In genomic region chr1:138123866-138124265, GRCm38 (mm10) we compare ENCODE assay signal across 10 mouse cellular contexts. TPM values are rescaled to one million over a fixed set of nuclear protein-coding genes. Genes with fewer than 3 reads are reported as not detected.
DNase-seq lines count a peak whose midpoint lies in the region; ATAC-seq lines count a peak whose summit lies in the region.
"Had no signal": no experiment of that assay in that cellular context is flagged by ENCODE, and none has a peak within 500 bp of the region (broad histone marks: within the 10 kb centered on the region; RNA-seq: fewer than 3 reads in every experiment).

No protein-coding gene starts in this region.

- no peak overlapping the region for H3K9ac ChIP-seq in hindbrain, embryonic 11.5 days (ENCODE audit: low read depth, low read length)
- H3K9ac ChIP-seq: lung, embryonic 15.5 days had no signal

- H3K4me3 ChIP-seq in hindbrain, embryonic 11.5 days (ENCODE audit: low read depth, low read length), result no peak overlapping the region
- no peak overlapping the region for H3K4me3 ChIP-seq in hindbrain, embryonic 10.5 days
- H3K4me3 ChIP-seq: lung, embryonic 15.5 days had no signal

- ATAC-seq in hindbrain, embryonic 11.5 days (ENCODE audit: low FRiP score), result no peak

- DNase-seq in hindbrain, embryonic 11.5 days (ENCODE audit: low spot score), result peak; percentile 44
- DNase-seq in hindbrain, embryonic 10.5 days (ENCODE audit: low spot score), result no peak
- DNase-seq in spleen, postnatal 36 days (ENCODE audit: low spot score in 2 of 2), result peak; percentile 40 to 54
- DNase-seq in spleen, adult 12 weeks (ENCODE audit: low spot score), result no peak
- DNase-seq in ZHBTc4 (ENCODE audit: low read depth, low spot score), result peak; percentile 49
- DNase-seq in retina, embryonic 14.5 days (ENCODE audit: low spot score), result peak; percentile 48
- DNase-seq in gastrocnemius, postnatal 25 days, result no peak
- DNase-seq in layer of hippocampus, postnatal 36 days, result no peak
- DNase-seq: kidney, adult 11 months had no signal

- H3K36me3 ChIP-seq in hindbrain, embryonic 11.5 days (ENCODE audit: control insufficient read depth, insufficient read depth, low read length), result no peaks in the 10 kb centered on the region
- no peaks in the 10 kb centered on the region for H3K36me3 ChIP-seq in hindbrain, embryonic 10.5 days
- H3K36me3 ChIP-seq: lung, embryonic 15.5 days had no signal

- WGBS in hindbrain, embryonic 11.5 days, result 41% methylated on average over 3 of the region's 3 CpGs
- WGBS in hindbrain, embryonic 10.5 days, result 39% methylated on average over 3 of the region's 3 CpGs

- H3K27me3 ChIP-seq in hindbrain, embryonic 11.5 days (ENCODE audit: control insufficient read depth, insufficient read depth, low read length), result no peaks in the 10 kb centered on the region
- no peaks in the 10 kb centered on the region for H3K27me3 ChIP-seq in hindbrain, embryonic 10.5 days (ENCODE audit: insufficient read depth, poor library complexity, severe bottlenecking)
- H3K27me3 ChIP-seq: lung, embryonic 15.5 days had no signal

- no peaks in the 10 kb centered on the region for H3K4me1 ChIP-seq in hindbrain, embryonic 11.5 days (replicated peaks; ENCODE audit: control insufficient read depth, insufficient read depth, low read length)
- H3K4me1 ChIP-seq in hindbrain, embryonic 10.5 days (replicated peaks), result no peaks in the 10 kb centered on the region
- H3K4me1 ChIP-seq: lung, embryonic 15.5 days had no signal

- H3K27ac ChIP-seq in hindbrain, embryonic 11.5 days (ENCODE audit: low read depth, low read length), result no peak overlapping the region
- H3K27ac ChIP-seq in hindbrain, embryonic 10.5 days, result no peak overlapping the region
- H3K27ac ChIP-seq: lung, embryonic 15.5 days had no signal

- no peaks in the 10 kb centered on the region for H3K9me3 ChIP-seq in hindbrain, embryonic 11.5 days (ENCODE audit: control insufficient read depth, low read length)
- H3K9me3 ChIP-seq in hindbrain, embryonic 10.5 days, result no peaks in the 10 kb centered on the region
- H3K9me3 ChIP-seq: lung, embryonic 15.5 days had no signal

- no peak overlapping the region for H3K4me2 ChIP-seq in hindbrain, embryonic 11.5 days (replicated peaks; ENCODE audit: low read depth, low read length)
- H3K4me2 ChIP-seq: lung, embryonic 15.5 days had no signal

RNA-seq across cellular contexts. Expression of gene Ptprc, which starts 51.6 kb away (rescaled TPM):
- polyA plus RNA-seq in hindbrain, embryonic 11.5 days (2014; fragmentation: Nextera tagmentation; extraction: Ambion mirVana), result 1.7 and 2.2 TPM in 2 replicates
- 1.3 and 1.4 TPM in 2 replicates for polyA plus RNA-seq in hindbrain, embryonic 10.5 days (2016; fragmentation: Nextera tagmentation; extraction: Ambion mirVana)
- 1 to 10 TPM; 1.4 to 2.6 TPM for total RNA-seq in gastrocnemius, postnatal 25 days (2021)
- 1 to 10 TPM; 1.8 to 3.8 TPM for total RNA-seq in layer of hippocampus, postnatal 36 days (2021)

Comparison
In these comparisons a context has a peak if more than half of its experiments do, and no peak if none do; other contexts are left out.
1. DNase-seq: peak in hindbrain, embryonic 11.5 days (single experiment), spleen, postnatal 36 days (2 of 2), ZHBTc4 (single experiment) and retina, embryonic 14.5 days (single experiment); none in hindbrain, embryonic 10.5 days (single experiment), spleen, adult 12 weeks (single experiment), gastrocnemius, postnatal 25 days (single experiment) and layer of hippocampus, postnatal 36 days (0 of 2).